Mouse (Mus musculus) lung, postnatal 0 days (tissue): Measurements from ENCODE around the gene Fam102b.

Experiments used
- CTCF ChIP-seq: IDR thresholded peaks from 2 replicates; pipeline ENCODE4 v1.5.1; 2016; ENCODE audit warnings: antibody characterized with exemption, mild to moderate bottlenecking
- EP300 ChIP-seq: IDR thresholded peaks from 2 replicates; pipeline ENCODE4 v1.6.1; 2016; ENCODE audit warnings: antibody characterized with exemption, mild to moderate bottlenecking, control low read depth

DNA sequence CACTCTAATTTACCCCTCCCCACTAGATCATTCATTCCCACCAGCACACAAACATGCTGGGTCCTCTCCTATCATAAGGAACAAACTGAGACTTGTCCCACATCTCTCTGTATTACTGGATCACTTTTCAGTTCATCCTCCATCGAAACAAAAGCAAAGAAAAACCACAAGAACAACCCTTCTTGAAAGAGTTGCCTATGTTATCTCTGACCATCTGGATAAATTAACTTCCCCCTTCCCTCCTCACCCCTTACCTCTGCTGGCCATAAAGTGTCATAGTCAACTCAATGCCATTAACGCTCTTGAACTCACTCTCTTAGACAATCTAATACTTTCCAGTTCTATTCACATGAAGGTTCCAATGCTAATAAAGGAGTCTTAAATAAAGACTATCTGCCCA lies 32.9 kb downstream of the Fam102b start:
- no peak for TF ChIP-seq CTCF
- no peak for TF ChIP-seq EP300
